Mouse (Mus musculus) hindbrain, embryonic 11.5 days (tissue): ENCODE measurements around the gene Hpdl. TPM values are rescaled to one million over a fixed set of nuclear protein-coding genes. Genes with fewer than 3 reads are reported as not detected.
"Not testable (repeated sequence)": the region's sequence is repeated elsewhere in the genome, so short reads cannot be mapped to it uniquely, and the experiment has no call there.

Source experiments
- ATAC-seq: fragments of 200-750 bp; cut with Nextera tagmentation; 2 replicates; pipeline ENCODE4 v1.8.0; 2017; ENCODE audit warnings: mild to moderate bottlenecking, moderate TSS enrichment, moderate library complexity; ENCODE audit not compliant: low FRiP score
- DNase-seq: peaks from one replicate; pipeline ENCODE4 v3.0.0-alpha.2; 2015; ENCODE audit warnings: low spot score
- H3K27ac ChIP-seq: fragments of 300-500 bp; sonication (generic); 2 replicates; pipeline ENCODE4 v1.5.1; 2014; ENCODE audit warnings: mild to moderate bottlenecking, low read depth, low read length
- H3K27me3 ChIP-seq: fragments of 300-500 bp; sonication (generic); 2 replicates; pipeline ENCODE4 v1.6.1; 2014; ENCODE audit warnings: mild to moderate bottlenecking, low read length, moderate library complexity, mixed read lengths; ENCODE audit not compliant: control insufficient read depth, insufficient read depth
- H3K36me3 ChIP-seq: fragments of 300-500 bp; sonication (generic); 2 replicates; pipeline ENCODE4 v1.6.1; 2014; ENCODE audit warnings: mild to moderate bottlenecking, low read length, moderate library complexity, mixed read lengths; ENCODE audit not compliant: control insufficient read depth, insufficient read depth
- H3K4me1 ChIP-seq: fragments of 300-500 bp; sonication (generic); replicated peaks from 2 replicates; pipeline ENCODE4 v1.6.1; 2014; ENCODE audit warnings: low read length, mixed read lengths; ENCODE audit not compliant: control insufficient read depth, insufficient read depth
- H3K4me2 ChIP-seq: fragments of 300-500 bp; sonication (generic); replicated peaks from 2 replicates; pipeline ENCODE4 v1.6.1; 2014; ENCODE audit warnings: mild to moderate bottlenecking, low read depth, low read length
- H3K4me3 ChIP-seq: fragments of 300-500 bp; sonication (generic); 2 replicates; pipeline ENCODE4 v1.5.1; 2014; ENCODE audit warnings: low read depth, low read length
- H3K9ac ChIP-seq: fragments of 300-500 bp; sonication (generic); 2 replicates; pipeline ENCODE4 v1.6.1; 2014; ENCODE audit warnings: low read depth, low read length
- H3K9me3 ChIP-seq: fragments of 300-500 bp; sonication (generic); 2 replicates; pipeline ENCODE4 v1.6.1; 2016; ENCODE audit warnings: low read length; ENCODE audit not compliant: control insufficient read depth
- WGBS: fragments of 180-500 bp; shearing (Covaris S2); extraction: QIAGEN DNeasy Blood & Tissue Kit; methylation state at CpG from one replicate; pipeline ENCODE4 v1.1.7; 2014; 5-methylcytosine and 5-hydroxymethylcytosine counted together
- polyA plus RNA-seq: library from polyadenylated mRNA; unstranded; fragments of >200 nt; fragmentation: Nextera tagmentation; extraction: Ambion mirVana; gene quantifications from 2 replicates; pipeline ENCODE4 v1.2.1, GENCODE M21; 2014

Gene Hpdl
- polyA plus RNA-seq, 1 experiment from 2014 or later, result 0.63 TPM

- H3K27ac ChIP-seq, DNase-seq, H3K4me1 ChIP-seq, H3K36me3 ChIP-seq, H3K9ac ChIP-seq, H3K4me3 ChIP-seq, H3K4me2 ChIP-seq, ATAC-seq, H3K27me3 ChIP-seq, H3K9me3 ChIP-seq: not testable (repeated sequence)
- WGBS, result 31% methylated on average over 20 of the region's 29 CpGs
Observed at GRCm38 (mm10) chr4:116840096-116840495, 18.6 kb upstream of the Hpdl start.

GRCm38 (mm10) chr4:116838999-116839398 is 17.5 kb upstream of the Hpdl start:
- H3K27me3 ChIP-seq, result no peaks in the 10 kb centered on the region
- 22% methylated on average over 2 of the region's 2 CpGs for WGBS
- H3K4me3 ChIP-seq, result no peak overlapping the region
- no peak overlapping the region for H3K4me2 ChIP-seq
- no peaks in the 10 kb centered on the region for H3K36me3 ChIP-seq
- no peaks in the 10 kb centered on the region for H3K9me3 ChIP-seq
- no peak for ATAC-seq
- H3K4me1 ChIP-seq, result no peaks in the 10 kb centered on the region
- DNase-seq, result no peak
- no peak overlapping the region for H3K27ac ChIP-seq
- no peak overlapping the region for H3K9ac ChIP-seq

GRCm38 (mm10) chr4:116830070-116830368 is 8.5 kb upstream of the Hpdl start:
- ATAC-seq, result peak; percentile 83
- WGBS, result 11% methylated on average over 6 of the region's 6 CpGs
- Histone ChIP-seq H3K4me3 (no peak overlapping the region), H3K9me3 (no peaks in the 10 kb centered on the region), H3K27ac (peak overlapping the region; percentile 73), H3K4me2 (no peak overlapping the region), H3K9ac (0 out of 2 replicates have a peak overlapping the region, but pooled peaks have one; percentile 38), H3K27me3 (no peaks in the 10 kb centered on the region), H3K36me3 (no peaks in the 10 kb centered on the region), H3K4me1 (no peaks in the 10 kb centered on the region)
- DNase-seq, result peak; percentile 64

GRCm38 (mm10) chr4:116829364-116830069 is 8.0 kb upstream of the Hpdl start:
- 43% methylated on average over 6 of the region's 6 CpGs for WGBS
- H3K4me1 ChIP-seq, result no peaks in the 10 kb centered on the region
- ATAC-seq, result peak; percentile 21
- H3K27ac ChIP-seq, result peak overlapping the region; percentile 73
- no peaks in the 10 kb centered on the region for H3K9me3 ChIP-seq
- H3K27me3 ChIP-seq, result no peaks in the 10 kb centered on the region
- H3K36me3 ChIP-seq, result no peaks in the 10 kb centered on the region
- peak; percentile 43 for DNase-seq
- H3K9ac ChIP-seq, result peak overlapping the region; percentile 38; the same call in 1 of the 2 replicates
- H3K4me3 ChIP-seq, result no peak overlapping the region
- H3K4me2 ChIP-seq, result no peak overlapping the region

GRCm38 (mm10) chr4:116827819-116828218 is 6.3 kb upstream of the Hpdl start:
- Histone ChIP-seq H3K27ac (no peak overlapping the region), H3K9ac (no peak overlapping the region), H3K4me1 (no peaks in the 10 kb centered on the region), H3K9me3 (no peaks in the 10 kb centered on the region), H3K4me3 (no peak overlapping the region), H3K36me3 (no peaks in the 10 kb centered on the region), H3K27me3 (no peaks in the 10 kb centered on the region), H3K4me2 (no peak overlapping the region)
- peak; percentile 83 for DNase-seq
- 0% methylated on average over 4 of the region's 4 CpGs for WGBS
- ATAC-seq, result no peak

GRCm38 (mm10) chr4:116824541-116825004 is 3.1 kb upstream of the Hpdl start:
- Histone ChIP-seq H3K4me1 (0 out of 2 replicates have a peak, but pooled peaks cover 2% of the 10 kb centered on the region), H3K4me3 (peak overlapping the region; percentile 48), H3K9ac (peak overlapping the region; percentile 84), H3K36me3 (no peaks in the 10 kb centered on the region), H3K9me3 (no peaks in the 10 kb centered on the region), H3K27me3 (peaks cover 13% of the 10 kb centered on the region; the same call in 1 of the 2 replicates), H3K27ac (no peak overlapping the region), H3K4me2 (peak overlapping the region; percentile 70)
- DNase-seq (peak; percentile 77), ATAC-seq (peak; percentile 41)
- WGBS, result 1% methylated on average over 29 of the region's 29 CpGs

GRCm38 (mm10) chr4:116820902-116821693 is 409 bp downstream of the Hpdl start:
- H3K9me3 ChIP-seq, result no peaks in the 10 kb centered on the region
- WGBS, result under 1% methylated on average over 51 of the region's 51 CpGs
- DNase-seq (peak; percentile 80), ATAC-seq (peak; percentile 74)
- H3K4me3 ChIP-seq, result peak overlapping the region; percentile 37
- H3K36me3 ChIP-seq, result no peaks in the 10 kb centered on the region
- peak overlapping the region; percentile 91 for H3K4me2 ChIP-seq
- H3K27me3 ChIP-seq, result peaks cover 13% of the 10 kb centered on the region; the same call in 1 of the 2 replicates
- 0 out of 2 replicates have a peak, but pooled peaks cover 2% of the 10 kb centered on the region for H3K4me1 ChIP-seq
- no peak overlapping the region for H3K27ac ChIP-seq
- peak overlapping the region; percentile 47 for H3K9ac ChIP-seq

- Histone ChIP-seq H3K27me3 (peaks cover 13% of the 10 kb centered on the region; the same call in 1 of the 2 replicates), H3K9ac (peak overlapping the region; percentile 47), H3K4me2 (peak overlapping the region; percentile 91), H3K27ac (no peak overlapping the region), H3K9me3 (no peaks in the 10 kb centered on the region), H3K4me1 (0 out of 2 replicates have a peak, but pooled peaks cover 2% of the 10 kb centered on the region), H3K4me3 (peak overlapping the region; percentile 37), H3K36me3 (no peaks in the 10 kb centered on the region)
- WGBS, result 21% methylated on average over 32 of the region's 32 CpGs
- DNase-seq, result no peak
- ATAC-seq, result no peak; the same call in 1 of the 2 replicates
Observed at GRCm38 (mm10) chr4:116819968-116820901, 1.3 kb downstream of the Hpdl start.
